Mouse (Mus musculus) G1E (cell line): ENCODE measurements around the gene Sdk1.

ENCODE experiments used
- CTCF ChIP-seq: IDR thresholded peaks from 2 replicates; pipeline ENCODE4 v1.5.1; 2012; ENCODE audit warnings: low read depth, low read length, inconsistent platforms, mixed read lengths
- GATA1 ChIP-seq: IDR thresholded peaks from 2 replicates; pipeline ENCODE4 v1.6.1; 2012; ENCODE audit warnings: borderline replicate concordance, low read length, inconsistent platforms, mixed read lengths
- GATA2 ChIP-seq: IDR thresholded peaks from 2 replicates; pipeline ENCODE4 v1.6.1; 2012; ENCODE audit warnings: low read depth, low read length, inconsistent platforms, borderline replicate concordance
- POLR2AphosphoS5 ChIP-seq: IDR thresholded peaks from 2 replicates; pipeline ENCODE4 v1.6.1; 2012; ENCODE audit warnings: low read depth, low read length, inconsistent platforms; ENCODE audit not compliant: insufficient replicate concordance
- TAL1 ChIP-seq: conservative IDR thresholded peaks from 2 replicates; pipeline ENCODE4 v1.6.1; 2012; ENCODE audit warnings: low read depth, low read length, inconsistent platforms, mixed read lengths

- TF ChIP-seq GATA1 (no peak), CTCF (no peak), TAL1 (no peak), POLR2AphosphoS5 (no peak), GATA2 (no peak)
Measured at GRCm38 (mm10) chr5:141764111-141764510, 522.8 kb downstream of the Sdk1 start.
